Mouse (Mus musculus) spleen, postnatal 36 days (tissue): ENCODE data around the gene Pdzd2.

Source experiments
- DNase-seq, 2 experiments: peaks; one replicate each; pipeline ENCODE4 v3.0.0; 2022; ENCODE audit warnings: low spot score in 2 of 2, mixed read lengths in 1 of 2

Pdzd2 gene

DNA sequence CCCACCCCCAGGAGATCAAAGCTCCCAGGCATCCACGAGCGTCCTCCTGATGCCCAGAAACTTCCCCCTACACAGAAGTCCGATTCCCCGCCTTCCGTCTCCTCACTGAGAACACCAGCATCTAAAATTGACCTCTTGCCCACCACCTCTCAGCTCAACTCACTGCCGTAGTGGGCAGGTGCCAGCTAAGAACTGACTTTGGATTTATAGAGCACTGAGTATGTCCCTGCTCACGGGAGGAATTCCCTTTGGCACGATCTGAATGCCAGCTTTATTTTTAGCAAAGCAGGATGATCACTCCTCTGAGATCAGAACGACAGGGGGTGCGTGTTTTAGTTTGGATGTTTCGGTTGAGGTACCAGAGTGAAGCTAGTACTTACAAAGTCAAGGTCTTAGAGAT lies 7.1 kb downstream of the Pdzd2 start:
- DNase-seq = no peak

- no peak for DNase-seq
Measured at GRCm38 (mm10) chr15:12728381-12728780, 11.3 kb downstream of the Pdzd2 start.

- DNase-seq = no peak
Measured at GRCm38 (mm10) chr15:12725256-12725655, 14.5 kb downstream of the Pdzd2 start.

DNA sequence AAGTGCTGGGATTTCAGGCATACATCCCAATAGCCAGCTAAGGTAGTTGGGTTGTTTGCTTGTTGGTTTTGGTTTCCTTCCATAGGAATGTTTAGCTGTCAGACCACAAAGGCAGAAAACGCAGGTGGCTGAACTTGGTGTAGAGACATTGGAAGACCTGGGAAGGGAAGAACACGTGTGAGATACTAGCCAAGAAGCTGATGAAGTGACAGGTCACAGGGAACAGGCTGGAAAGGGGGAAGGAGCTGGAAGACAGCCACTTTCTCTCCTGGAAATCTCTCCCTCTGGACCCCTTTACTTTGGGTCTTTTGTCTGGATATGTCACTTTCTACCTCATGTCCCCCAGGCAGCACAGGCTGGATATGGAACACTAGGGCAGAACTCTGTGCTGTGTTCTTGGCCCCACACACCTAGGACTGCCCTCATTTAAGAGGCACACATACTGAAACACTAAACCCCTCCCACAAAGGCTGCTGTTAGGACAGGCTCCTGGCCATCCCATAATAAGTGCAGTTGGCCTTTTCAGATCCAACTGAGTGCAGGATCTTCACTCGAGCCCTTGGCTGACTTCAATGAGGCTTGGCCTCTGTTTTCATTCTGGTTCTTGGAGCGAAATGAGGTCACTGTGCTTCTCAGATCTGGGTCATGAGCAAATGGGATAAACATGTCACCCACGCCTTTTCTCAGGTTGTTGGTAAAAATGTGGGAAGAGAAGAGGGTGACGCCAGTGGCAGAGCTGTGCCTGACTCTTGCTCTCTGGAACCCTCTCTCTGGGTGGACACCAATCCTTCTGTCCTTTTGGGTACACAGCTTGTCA lies 17.8 kb downstream of the Pdzd2 start:
- no peak for DNase-seq

GRCm38 (mm10) chr15:12718819-12719218 lies 20.9 kb downstream of the Pdzd2 start:
- DNase-seq = no peak

GRCm38 (mm10) chr15:12717410-12717809 lies 22.3 kb downstream of the Pdzd2 start:
- DNase-seq = no peak

- no peak for DNase-seq
Measured at GRCm38 (mm10) chr15:12716881-12717280, 22.8 kb downstream of the Pdzd2 start.

DNA sequence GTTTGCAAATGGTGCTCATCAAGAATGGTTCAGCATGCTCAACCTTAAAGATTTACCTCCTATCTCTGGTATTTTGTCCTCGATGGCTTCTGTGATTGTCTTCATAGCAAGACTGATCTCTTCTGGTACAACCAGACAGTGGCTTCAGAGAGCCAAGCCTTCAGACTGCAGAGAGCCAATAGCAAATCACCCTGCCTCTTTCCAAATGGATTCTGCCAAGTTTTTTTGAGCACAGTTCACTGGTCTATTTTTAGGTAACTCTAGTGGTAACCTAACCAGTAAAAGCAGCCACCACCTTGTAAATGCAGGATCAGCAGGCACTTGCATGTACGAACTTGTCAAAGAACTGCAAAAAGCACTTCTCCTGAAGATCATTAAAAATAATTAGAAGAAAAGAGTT lies 25.4 kb downstream of the Pdzd2 start:
- no peak for DNase-seq

DNA sequence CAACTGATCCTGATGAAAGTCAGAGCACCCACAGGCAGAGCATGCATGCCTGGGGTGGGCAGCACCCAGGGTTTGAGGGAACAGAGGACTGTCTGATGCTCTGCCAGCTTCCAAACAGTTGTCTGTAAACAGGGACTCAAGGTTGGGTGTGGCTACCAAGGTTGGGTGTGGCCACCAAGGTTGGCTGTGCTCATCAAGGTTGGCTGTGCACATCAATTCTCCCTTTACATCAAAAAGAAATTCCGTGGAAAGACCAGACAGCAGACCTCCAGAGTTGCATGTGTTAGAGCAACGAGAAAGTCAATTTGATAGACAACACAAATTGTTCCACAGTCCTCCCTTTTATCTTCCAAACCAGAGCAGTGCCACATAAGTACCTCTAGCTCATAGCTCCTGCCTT lies 26.5 kb downstream of the Pdzd2 start:
- no peak for DNase-seq

GRCm38 (mm10) chr15:12710036-12710435 lies 29.7 kb downstream of the Pdzd2 start:
- DNase-seq = no peak

- DNase-seq = no peak
Measured at GRCm38 (mm10) chr15:12708297-12708696, 31.4 kb downstream of the Pdzd2 start.

GRCm38 (mm10) chr15:12706902-12707301 lies 32.8 kb downstream of the Pdzd2 start:
- no peak for DNase-seq

GRCm38 (mm10) chr15:12700367-12700766 lies 39.4 kb downstream of the Pdzd2 start:
- DNase-seq = no peak

DNA sequence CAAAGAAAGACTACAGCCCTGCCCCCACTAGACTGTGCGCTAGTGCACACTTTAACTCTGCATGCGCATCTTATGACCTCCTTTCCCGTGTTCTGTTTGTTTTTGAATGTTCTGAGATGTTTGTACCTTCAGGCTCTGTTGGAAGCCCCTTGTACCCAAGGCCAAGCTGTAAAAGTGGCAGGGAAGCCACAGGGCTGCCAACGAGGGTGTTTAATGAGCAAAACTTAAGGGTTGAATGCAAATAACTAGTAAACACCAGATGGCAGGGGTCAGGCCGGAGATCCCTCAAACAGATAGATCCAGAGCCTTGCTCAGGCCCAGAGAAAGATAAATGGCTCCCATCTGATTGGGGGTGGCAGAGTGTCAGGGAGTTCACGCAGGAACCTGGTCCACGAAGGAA lies 42.0 kb downstream of the Pdzd2 start:
- no peak for DNase-seq

DNA sequence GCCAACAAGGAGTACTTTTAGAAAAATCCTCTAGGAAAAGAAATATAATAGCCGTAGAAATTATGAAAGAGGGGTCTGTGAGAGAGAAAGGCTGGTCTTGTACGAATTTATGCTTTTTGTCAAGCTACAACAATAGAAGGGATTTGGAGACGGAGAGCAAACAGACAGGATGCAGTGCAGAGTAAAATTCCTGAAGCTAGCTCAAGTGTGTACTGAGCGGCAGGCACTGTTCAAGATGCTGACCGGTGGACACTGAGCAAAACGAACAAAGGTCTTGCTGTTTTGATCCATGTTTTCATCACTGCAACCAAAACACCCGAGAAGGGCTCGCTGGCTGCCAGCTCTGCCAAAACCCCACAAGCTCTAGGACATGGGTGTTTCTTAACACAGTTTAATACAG lies 42.8 kb downstream of the Pdzd2 start:
- no peak for DNase-seq

DNA sequence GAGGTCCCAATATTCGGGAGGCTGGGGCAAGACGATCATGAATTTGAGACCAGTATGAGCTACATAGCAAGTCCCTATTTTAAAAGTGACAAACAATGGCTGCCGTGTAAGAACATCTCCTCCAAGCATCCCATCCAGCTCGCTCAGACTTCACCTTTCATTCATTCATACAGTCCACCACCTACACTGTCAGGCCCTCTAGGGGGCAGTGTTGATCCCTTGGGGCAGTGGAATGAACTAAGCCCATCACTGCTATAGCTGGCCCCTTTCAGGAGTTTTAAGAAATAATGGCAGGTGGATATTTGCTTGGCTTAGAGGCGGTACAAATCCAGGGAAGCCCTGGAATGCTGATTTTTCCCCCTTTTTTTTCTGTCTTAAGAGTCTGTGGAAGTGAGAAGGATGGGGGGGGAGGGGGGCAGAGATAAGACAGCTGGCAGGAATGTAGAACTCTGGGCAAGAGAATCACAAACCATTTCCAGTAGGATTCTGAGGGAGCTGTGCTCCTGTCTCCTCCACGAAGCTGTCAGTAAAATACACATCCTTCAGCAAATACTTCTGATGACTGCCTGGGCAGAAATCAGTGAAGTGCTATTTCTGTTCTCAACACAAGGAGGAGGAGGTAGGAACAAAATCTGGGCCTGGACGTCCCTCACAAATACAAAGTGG lies 49.9 kb downstream of the Pdzd2 start:
- DNase-seq = no peak

- no peak for DNase-seq
Measured at GRCm38 (mm10) chr15:12682549-12682948, 57.2 kb downstream of the Pdzd2 start.

- no peak for DNase-seq
Measured at GRCm38 (mm10) chr15:12681891-12682290, 57.8 kb downstream of the Pdzd2 start.

DNA sequence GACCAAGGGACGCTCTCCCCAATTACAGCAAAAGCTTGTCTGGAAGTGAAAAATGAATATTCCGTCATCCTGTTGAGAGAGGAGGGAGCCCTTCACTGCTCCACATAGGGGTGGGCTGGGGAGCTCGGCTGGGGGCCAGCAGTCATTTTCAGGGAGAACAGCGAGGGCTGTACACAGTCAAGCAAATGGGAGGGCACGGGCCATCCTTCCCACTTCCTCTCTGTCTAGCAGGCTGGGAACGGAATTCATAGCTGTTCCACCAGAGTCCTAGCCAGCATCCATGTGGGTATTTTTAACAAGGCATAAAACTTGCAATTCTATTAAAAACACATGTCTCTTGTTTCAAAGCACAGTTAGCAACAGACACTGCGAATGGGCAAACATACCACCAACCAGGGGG lies 59.0 kb downstream of the Pdzd2 start:
- DNase-seq = no peak

GRCm38 (mm10) chr15:12679996-12680395 lies 59.7 kb downstream of the Pdzd2 start:
- DNase-seq = no peak

- DNase-seq = no peak
Measured at GRCm38 (mm10) chr15:12678540-12679112, 61.1 kb downstream of the Pdzd2 start.

DNA sequence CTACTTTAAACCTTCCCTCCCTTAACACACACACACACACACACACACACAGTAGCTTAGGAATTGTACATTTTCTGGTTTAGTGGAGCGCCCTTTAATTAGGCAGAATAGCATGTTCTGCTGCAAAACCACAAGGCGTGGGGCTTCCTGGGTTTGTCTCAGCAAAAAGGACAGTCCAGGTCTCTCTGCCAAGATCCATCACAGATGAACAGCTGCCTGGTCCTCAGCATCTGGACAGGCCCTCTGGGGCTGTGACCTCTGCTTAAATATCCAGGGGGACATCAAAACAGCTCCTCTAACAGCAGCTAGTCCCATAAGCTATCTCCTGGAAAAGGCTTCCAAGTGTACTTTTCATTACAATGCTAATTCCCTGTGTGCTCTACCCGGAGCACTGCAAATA lies 64.4 kb downstream of the Pdzd2 start:
- DNase-seq = no peak

- no peak for DNase-seq
Measured at GRCm38 (mm10) chr15:12674026-12674425, 65.7 kb downstream of the Pdzd2 start.
